Mouse (Mus musculus): Measurements from ENCODE around the gene Vmn2r19. TPM values are rescaled to one million over a fixed set of nuclear protein-coding genes. Genes with fewer than 3 reads are reported as not detected.

Gene Vmn2r19
- not detected in 2 replicates for polyA plus RNA-seq (2015; fragmentation: Nextera tagmentation; extraction: Ambion mirVana)

GRCm38 (mm10) chr6:123308033-123308432 lies at the start of gene Vmn2r19:
Vmn2r19 (plus strand) TSS chr6:123308333.
- WGBS (ENCODE audit: insufficient replicate concordance): 70% methylated on average over 2 of the region's 2 CpGs
- Histone ChIP-seq H3K27me3 (no peaks in the 10 kb centered on the region), H3K4me2 (no peak within 1 kb of the TSS), H3K27ac (replicated peaks) (no peak within 1 kb of the TSS), H3K4me3 (replicated peaks) (no peak within 1 kb of the TSS), H3K36me3 (replicated peaks) (no peaks in the 10 kb centered on the region), H3K4me1 (replicated peaks) (peaks cover 11% of the 10 kb centered on the region), H3K9me3 (replicated peaks) (no peaks in the 10 kb centered on the region), H3K9ac (no peak within 1 kb of the TSS)
- no peak for ATAC-seq (ENCODE audit: insufficient read depth)

GRCm38 (mm10) chr6:123258946-123259345 lies 49.2 kb upstream of the Vmn2r19 start:
- no peak overlapping the region for H3K27ac ChIP-seq (replicated peaks)
- H3K27me3 ChIP-seq: no peaks in the 10 kb centered on the region
- H3K9me3 ChIP-seq (replicated peaks): no peaks in the 10 kb centered on the region
- no peak overlapping the region for H3K4me2 ChIP-seq
- 0 out of 2 replicates have a peak, but pooled peaks cover 4% of the 10 kb centered on the region for H3K4me1 ChIP-seq (replicated peaks)
- H3K4me3 ChIP-seq (replicated peaks): no peak overlapping the region
- H3K36me3 ChIP-seq (replicated peaks): no peaks in the 10 kb centered on the region
- no peak for ATAC-seq (ENCODE audit: insufficient read depth)
- 61% methylated on average over 3 of the region's 3 CpGs for WGBS (ENCODE audit: insufficient replicate concordance)
- H3K9ac ChIP-seq: no peak overlapping the region

- Histone ChIP-seq H3K36me3 (replicated peaks) (no peaks in the 10 kb centered on the region), H3K4me2 (no peak overlapping the region), H3K27ac (replicated peaks) (no peak overlapping the region), H3K27me3 (no peaks in the 10 kb centered on the region), H3K9ac (no peak overlapping the region), H3K9me3 (replicated peaks) (no peaks in the 10 kb centered on the region), H3K4me1 (replicated peaks) (0 out of 2 replicates have a peak, but pooled peaks cover 11% of the 10 kb centered on the region), H3K4me3 (replicated peaks) (no peak overlapping the region)
- ATAC-seq (ENCODE audit: insufficient read depth): no peak
- 28% methylated on average over 4 of the region's 4 CpGs for WGBS (ENCODE audit: insufficient replicate concordance)
These were observed 48.1 kb upstream of the Vmn2r19 start for GRCm38 (mm10) chr6:123259889-123260603.

GRCm38 (mm10) chr6:123260868-123261267 lies 47.3 kb upstream of the Vmn2r19 start:
- H3K36me3 ChIP-seq (replicated peaks): no peaks in the 10 kb centered on the region
- H3K27me3 ChIP-seq: no peaks in the 10 kb centered on the region
- H3K9me3 ChIP-seq (replicated peaks): no peaks in the 10 kb centered on the region
- H3K4me3 ChIP-seq (replicated peaks): no peak overlapping the region
- H3K4me1 ChIP-seq (replicated peaks): peaks cover 12% of the 10 kb centered on the region; the same call in 1 of the 2 replicates
- WGBS (ENCODE audit: insufficient replicate concordance): 73% methylated on average over 1 of the region's 1 CpGs
- H3K4me2 ChIP-seq: no peak overlapping the region
- H3K27ac ChIP-seq (replicated peaks): no peak overlapping the region
- H3K9ac ChIP-seq: no peak overlapping the region
- no peak for ATAC-seq (ENCODE audit: insufficient read depth)

GRCm38 (mm10) chr6:123261555-123262161 lies 46.5 kb upstream of the Vmn2r19 start, which contains the start of gene Clec4d:
Clec4d (plus strand) TSS chr6:123262111.
- no peak for ATAC-seq (ENCODE audit: insufficient read depth)
- H3K36me3 ChIP-seq (replicated peaks): no peaks in the 10 kb centered on the region
- H3K4me2 ChIP-seq: no peak within 1 kb of the TSS
- no peaks in the 10 kb centered on the region for H3K9me3 ChIP-seq (replicated peaks)
- H3K27ac ChIP-seq (replicated peaks): no peak within 1 kb of the TSS
- H3K4me1 ChIP-seq (replicated peaks): peaks cover 16% of the 10 kb centered on the region
- H3K27me3 ChIP-seq: no peaks in the 10 kb centered on the region
- no peak within 1 kb of the TSS for H3K4me3 ChIP-seq (replicated peaks)
- no peak within 1 kb of the TSS for H3K9ac ChIP-seq
- whole genome bisulfite sequencing (ENCODE audit: insufficient replicate concordance): 26% methylated on average over 4 of the region's 4 CpGs

GRCm38 (mm10) chr6:123264194-123264593 lies 43.9 kb upstream of the Vmn2r19 start:
- Histone ChIP-seq H3K4me3 (replicated peaks) (no peak overlapping the region), H3K36me3 (replicated peaks) (no peaks in the 10 kb centered on the region), H3K27me3 (no peaks in the 10 kb centered on the region), H3K9me3 (replicated peaks) (no peaks in the 10 kb centered on the region), H3K27ac (replicated peaks) (no peak overlapping the region), H3K4me1 (replicated peaks) (peaks cover 21% of the 10 kb centered on the region), H3K9ac (no peak overlapping the region), H3K4me2 (no peak overlapping the region)
- 36% methylated on average over 3 of the region's 3 CpGs for WGBS (ENCODE audit: insufficient replicate concordance)
- ATAC-seq (ENCODE audit: insufficient read depth): no peak; the same call in 1 of the 2 replicates

GRCm38 (mm10) chr6:123265809-123266208 lies 42.3 kb upstream of the Vmn2r19 start:
- Histone ChIP-seq H3K27me3 (no peaks in the 10 kb centered on the region), H3K36me3 (replicated peaks) (no peaks in the 10 kb centered on the region), H3K9me3 (replicated peaks) (no peaks in the 10 kb centered on the region), H3K4me1 (replicated peaks) (peaks cover 21% of the 10 kb centered on the region), H3K4me2 (no peak overlapping the region), H3K4me3 (replicated peaks) (no peak overlapping the region), H3K9ac (no peak overlapping the region), H3K27ac (replicated peaks) (peak overlapping the region; percentile 67)
- WGBS (ENCODE audit: insufficient replicate concordance): 62% methylated on average over 4 of the region's 4 CpGs
- peak; percentile 73 for ATAC-seq (ENCODE audit: insufficient read depth)

GRCm38 (mm10) chr6:123266945-123267344 lies 41.2 kb upstream of the Vmn2r19 start:
- no peak overlapping the region for H3K27ac ChIP-seq (replicated peaks)
- H3K9ac ChIP-seq: no peak overlapping the region
- H3K27me3 ChIP-seq: no peaks in the 10 kb centered on the region
- 0 out of 2 replicates have a peak, but pooled peaks have one; percentile 20 for ATAC-seq (ENCODE audit: insufficient read depth)
- H3K4me1 ChIP-seq (replicated peaks): peaks cover 21% of the 10 kb centered on the region
- WGBS (ENCODE audit: insufficient replicate concordance): 18% methylated on average over 5 of the region's 5 CpGs
- H3K36me3 ChIP-seq (replicated peaks): no peaks in the 10 kb centered on the region
- H3K4me2 ChIP-seq: no peak overlapping the region
- no peaks in the 10 kb centered on the region for H3K9me3 ChIP-seq (replicated peaks)
- H3K4me3 ChIP-seq (replicated peaks): no peak overlapping the region

- Histone ChIP-seq H3K27ac (replicated peaks) (no peak overlapping the region), H3K9me3 (replicated peaks) (no peaks in the 10 kb centered on the region), H3K27me3 (no peaks in the 10 kb centered on the region), H3K4me1 (replicated peaks) (no peaks in the 10 kb centered on the region), H3K4me2 (no peak overlapping the region), H3K4me3 (replicated peaks) (no peak overlapping the region), H3K9ac (no peak overlapping the region), H3K36me3 (replicated peaks) (no peaks in the 10 kb centered on the region)
- no peak for ATAC-seq (ENCODE audit: insufficient read depth)
- WGBS (ENCODE audit: insufficient replicate concordance): 77% methylated on average over 2 of the region's 2 CpGs
These were observed 28.7 kb upstream of the Vmn2r19 start for GRCm38 (mm10) chr6:123279443-123279842.

- Histone ChIP-seq H3K27ac (replicated peaks) (no peak overlapping the region), H3K4me1 (replicated peaks) (peaks cover 19% of the 10 kb centered on the region), H3K9ac (no peak overlapping the region), H3K27me3 (no peaks in the 10 kb centered on the region), H3K4me3 (replicated peaks) (no peak overlapping the region), H3K36me3 (replicated peaks) (no peaks in the 10 kb centered on the region), H3K4me2 (no peak overlapping the region), H3K9me3 (replicated peaks) (no peaks in the 10 kb centered on the region)
- no peak for ATAC-seq (ENCODE audit: insufficient read depth)
- 21% methylated on average over 2 of the region's 2 CpGs for WGBS (ENCODE audit: insufficient replicate concordance)
These were observed 21.8 kb upstream of the Vmn2r19 start for GRCm38 (mm10) chr6:123286311-123286710.

GRCm38 (mm10) chr6:123288931-123289330 lies 19.2 kb upstream of the Vmn2r19 start:
- ATAC-seq (ENCODE audit: insufficient read depth): no peak
- Histone ChIP-seq H3K9me3 (replicated peaks) (no peaks in the 10 kb centered on the region), H3K4me1 (replicated peaks) (peaks cover 31% of the 10 kb centered on the region), H3K9ac (no peak overlapping the region), H3K4me3 (replicated peaks) (no peak overlapping the region), H3K27me3 (no peaks in the 10 kb centered on the region), H3K36me3 (replicated peaks) (no peaks in the 10 kb centered on the region), H3K4me2 (peak overlapping the region; percentile 25; the same call in 1 of the 2 replicates), H3K27ac (replicated peaks) (peak overlapping the region; percentile 42; the same call in 1 of the 2 replicates)
- WGBS (ENCODE audit: insufficient replicate concordance): 21% methylated on average over 10 of the region's 10 CpGs
